Mouse (Mus musculus) embryo, embryonic 10 days (tissue): ENCODE results near the gene Upf3b.

Source experiments
- DNase-seq: peaks from one replicate; pipeline ENCODE4 v3.0.0-alpha.2; 2015; ENCODE audit warnings: low spot score

The Upf3b gene

DNA sequence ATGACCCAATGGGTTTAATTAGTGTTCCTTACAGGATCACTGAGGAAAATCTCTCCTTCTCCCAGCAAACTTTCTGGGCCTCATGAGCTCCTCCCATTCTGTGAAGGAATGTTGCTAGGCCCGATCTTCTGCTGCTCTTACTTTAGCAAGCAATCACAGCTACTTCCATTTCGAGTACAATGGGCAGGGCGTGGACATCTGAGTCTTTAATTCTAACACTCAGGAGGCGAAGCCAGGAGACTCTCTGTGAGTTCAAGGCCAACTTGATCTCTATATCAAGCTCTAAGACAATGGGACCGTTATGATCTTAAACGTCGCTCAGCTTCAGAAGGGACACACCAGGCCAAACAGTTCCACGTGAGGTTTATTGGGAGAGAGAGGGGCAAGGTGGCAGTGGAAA lies 33.5 kb downstream of the Upf3b start:
- DNase-seq, result no peak

DNA sequence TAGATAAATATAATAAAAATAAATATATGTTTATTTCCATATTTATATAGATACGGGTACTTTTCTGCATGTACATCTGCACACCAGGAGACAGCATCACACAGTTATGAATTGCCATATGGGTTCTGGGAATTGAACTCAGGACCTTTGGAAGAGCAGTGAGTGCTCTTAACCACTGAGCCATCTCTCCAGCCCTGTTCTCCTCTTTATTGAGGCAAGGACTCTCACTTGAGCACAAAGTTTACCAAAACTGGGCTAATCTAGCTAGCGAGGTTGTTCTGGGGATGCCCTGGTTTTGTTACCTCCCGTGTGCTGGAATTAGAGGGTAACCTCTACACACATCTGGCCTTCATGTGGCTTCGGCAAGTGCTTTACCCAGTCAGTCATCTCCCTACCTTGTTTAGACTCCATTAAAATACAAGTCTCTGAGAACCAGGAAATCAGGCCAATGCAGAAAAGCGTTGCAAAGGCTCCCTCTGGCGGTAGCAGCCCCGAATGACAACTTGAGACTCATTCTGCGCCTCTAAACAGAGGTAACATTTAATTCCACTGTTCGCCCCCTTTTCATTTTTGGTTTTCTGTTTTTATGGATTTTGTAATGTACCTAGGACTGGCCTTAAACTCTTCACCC lies 35.7 kb downstream of the Upf3b start:
- DNase-seq, result peak; percentile 58

DNA sequence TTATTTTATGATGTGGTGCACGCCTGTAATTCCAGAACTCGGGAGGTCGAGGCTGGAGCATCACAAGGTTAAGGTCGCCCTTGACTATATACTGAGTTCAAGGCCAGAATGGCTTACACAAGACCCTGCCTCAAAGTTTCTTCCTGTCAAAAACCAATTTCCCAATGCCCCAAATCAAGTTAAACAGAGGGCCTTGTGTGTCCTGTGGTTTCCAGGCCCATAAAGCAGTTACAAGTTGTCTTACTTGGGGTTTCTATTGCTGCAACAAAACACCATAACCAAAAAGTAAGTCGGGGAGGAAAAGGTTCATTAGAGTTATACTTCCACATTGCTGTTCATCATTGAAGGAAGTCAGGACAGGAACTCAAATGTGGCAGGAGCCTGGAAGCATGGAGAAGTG lies 41.4 kb downstream of the Upf3b start:
- DNase-seq, result no peak

DNA sequence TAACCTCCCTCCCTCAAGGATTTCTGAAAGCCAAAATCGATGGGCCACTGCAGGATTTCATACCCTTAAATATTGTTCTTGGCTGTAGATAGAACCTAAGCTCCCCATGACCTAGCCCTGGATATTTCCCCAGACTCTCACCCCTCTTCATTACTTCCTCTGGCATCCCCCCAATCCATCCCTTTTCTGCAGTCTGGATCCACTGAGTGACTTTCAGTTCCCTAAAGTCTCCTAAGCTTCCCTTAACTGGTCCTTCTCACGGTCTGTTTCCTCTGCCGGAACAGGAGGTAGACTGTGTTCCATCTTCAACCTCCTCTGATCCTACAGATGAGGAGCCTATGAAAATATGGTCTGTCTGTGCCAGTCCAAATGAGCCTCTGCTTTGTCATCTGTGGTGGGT lies 42.8 kb downstream of the Upf3b start:
- no peak for DNase-seq

DNA sequence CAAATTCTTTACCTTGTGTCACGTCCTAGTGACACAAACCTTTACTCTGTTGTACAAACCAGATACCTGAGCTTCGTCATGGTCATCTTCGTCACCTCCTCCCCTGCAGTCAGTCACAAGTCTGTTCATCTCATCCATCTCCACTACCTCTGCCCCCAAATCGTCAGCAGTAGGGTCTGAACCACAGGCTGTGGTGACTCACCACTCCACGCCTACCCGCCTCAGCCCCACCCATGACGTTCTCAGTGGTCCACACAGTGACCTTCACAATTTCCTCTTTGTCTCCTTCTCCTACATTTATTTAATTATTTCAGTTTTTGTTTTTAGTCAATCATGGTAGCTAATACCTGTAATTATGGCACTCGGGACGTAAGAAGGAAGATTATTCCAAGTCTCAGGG lies 46.2 kb downstream of the Upf3b start:
- DNase-seq, result no peak

DNA sequence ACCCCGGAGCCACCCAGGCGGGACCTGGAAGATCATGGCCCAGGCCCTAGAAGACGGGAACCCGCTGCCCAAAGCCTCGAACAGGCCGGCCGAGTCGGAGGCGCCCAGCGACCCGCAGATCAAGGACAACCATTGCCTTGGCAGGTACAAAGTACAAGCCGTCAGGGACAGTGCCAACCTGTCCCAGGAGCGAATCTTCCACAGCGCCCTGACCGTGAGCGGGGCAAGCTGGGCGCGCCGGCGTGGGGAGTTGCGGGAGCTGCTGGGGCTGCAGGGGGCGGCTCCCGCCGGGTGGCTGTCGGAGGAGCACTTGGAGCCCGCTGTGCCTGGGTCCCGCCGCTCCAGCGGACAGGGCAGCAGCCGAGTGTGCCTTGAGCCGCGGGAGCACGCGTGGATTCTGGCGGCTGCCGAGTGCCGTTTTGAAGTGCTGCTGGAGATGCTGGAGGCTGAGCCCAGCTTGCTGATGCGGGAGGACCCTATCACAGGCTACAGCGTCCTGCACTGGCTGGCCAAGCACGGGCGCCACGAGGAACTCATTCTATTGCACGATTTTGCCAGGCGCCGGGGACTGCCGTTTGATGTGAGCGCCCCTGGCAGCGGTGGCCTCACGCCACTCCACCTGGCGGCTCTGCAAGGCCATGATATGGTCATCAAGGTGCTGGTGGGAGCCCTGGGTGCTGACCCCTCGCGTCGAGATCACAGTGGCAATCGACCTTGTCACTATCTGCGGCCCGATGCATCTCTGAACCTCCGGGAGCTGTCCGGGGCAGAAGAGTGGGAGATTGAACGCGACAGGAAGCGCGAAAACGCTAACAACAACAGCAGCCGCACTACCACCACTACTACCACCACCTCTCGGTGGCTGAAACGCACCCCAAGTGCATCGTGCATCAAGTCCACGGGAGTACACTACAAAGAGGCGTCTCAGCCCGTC lies 61.0 kb downstream of the Upf3b start:
- no peak for DNase-seq

DNA sequence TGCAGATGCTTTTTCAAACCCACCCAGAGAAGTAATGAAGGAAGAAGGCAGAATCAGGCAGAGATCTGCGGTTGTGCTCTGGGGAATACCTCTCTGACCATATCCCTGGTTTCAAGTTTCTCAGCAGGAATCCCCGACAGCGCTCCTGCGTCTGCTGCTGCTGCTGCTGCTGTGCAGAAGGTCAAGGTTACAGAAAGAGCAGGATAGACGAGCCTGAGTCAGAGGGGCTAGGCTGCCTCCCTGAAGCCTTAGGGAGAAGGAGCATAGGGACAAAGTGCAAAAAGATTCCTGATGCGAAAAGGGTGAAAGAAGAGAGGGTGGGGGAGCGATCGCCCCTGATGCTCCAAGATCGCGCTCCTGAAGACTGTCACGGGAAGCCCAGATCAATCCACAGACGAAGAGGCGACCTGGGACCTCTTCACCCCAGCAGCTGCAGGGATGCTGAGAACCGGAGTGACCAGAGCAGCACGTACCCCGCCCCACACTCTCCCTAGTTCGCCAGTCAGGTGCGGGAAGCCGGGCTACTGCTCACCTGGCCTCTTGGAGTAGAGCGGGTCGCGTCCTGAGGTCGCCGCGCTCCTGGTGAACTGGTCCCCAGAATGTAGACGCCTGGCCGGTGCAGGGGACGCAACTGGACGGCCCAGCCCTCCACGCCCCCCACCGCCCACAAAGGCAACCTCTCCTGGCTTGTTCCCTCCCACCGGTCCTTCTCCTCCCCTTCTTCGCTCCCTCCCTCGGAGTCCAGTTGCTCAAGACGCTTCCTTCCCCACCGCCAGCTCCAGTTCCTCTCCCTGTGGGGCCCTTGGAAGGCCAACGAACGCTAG lies 61.8 kb downstream of the Upf3b start, which contains the start of gene Sowahd:
Sowahd (plus strand) TSS at position 780 of the 824 bp plus-strand sequence.
- DNase-seq, result peak; percentile 25

DNA sequence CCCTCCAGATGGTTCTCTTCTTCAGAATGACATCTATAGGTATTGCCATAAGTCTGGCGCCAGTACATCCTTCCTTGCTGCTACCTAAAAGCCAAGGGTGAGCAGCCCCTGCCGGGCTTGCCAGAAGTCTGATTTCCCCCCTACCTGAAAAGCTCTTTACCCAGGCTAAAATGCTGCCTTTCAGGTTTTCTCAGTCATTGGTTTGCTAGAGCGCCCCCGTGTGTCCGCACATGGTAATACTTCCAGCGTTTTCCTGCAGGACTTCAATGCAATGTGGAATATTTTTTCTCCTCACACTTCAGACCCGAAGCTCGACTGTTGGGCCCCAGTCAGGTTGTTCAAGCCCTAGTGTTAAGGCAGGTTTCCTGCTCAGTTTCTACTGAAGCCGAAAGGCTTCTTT lies 67.4 kb downstream of the Upf3b start:
- DNase-seq, result peak; percentile 49
